Mouse (Mus musculus): ENCODE measurements around the gene Add1.

- TF ChIP-seq POLR2A (IDR thresholded peaks at IDR 0.05; ENCODE audit: low read depth, low read length) = peak; percentile 97
- TF ChIP-seq CTCF (IDR thresholded peaks at IDR 0.05; ENCODE audit: borderline replicate concordance, insufficient read depth, low read length) = peak; percentile 60; the same call in 1 of the 2 replicates
Measured at GRCm38 (mm10) chr5:34636481-34637287, 63.2 kb downstream of the Add1 start, which contains the start of gene Mfsd10.

All from embryonic fibroblast, embryonic 13.5 days (primary cell).